In the genomic region with DNA sequence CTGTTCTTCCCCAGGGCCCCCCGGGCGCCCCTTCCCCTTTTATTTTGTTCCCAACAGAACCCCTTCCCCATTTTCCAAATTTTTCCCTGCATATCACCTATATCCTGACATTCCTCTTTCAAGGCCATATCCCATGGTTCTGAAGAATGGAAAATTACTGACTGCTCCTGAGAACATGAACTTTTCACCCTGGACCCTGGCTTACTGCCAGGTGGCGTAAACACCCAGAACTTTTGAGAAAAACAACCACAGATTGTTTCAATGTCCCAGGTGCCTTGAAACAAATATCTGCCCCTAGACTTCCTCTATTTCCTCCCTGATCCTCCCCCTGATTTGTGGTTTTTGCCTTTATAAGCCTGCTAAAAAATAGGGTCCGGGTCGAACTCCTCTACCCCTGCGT, we compare ENCODE assay signal across 25 mouse cellular contexts. TPM values are rescaled to one million over a fixed set of nuclear protein-coding genes. Genes with fewer than 3 reads are reported as not detected.
A peak's percentile ranks its signal among the peaks of the same experiment; 100 is the strongest.
DNase-seq lines count a peak whose midpoint lies in the region; ATAC-seq and TF ChIP-seq lines count a peak whose summit lies in the region.
"Had no signal": no experiment of that assay in that cellular context is flagged by ENCODE, and none has a peak within 500 bp of the region (broad histone marks: within the 10 kb centered on the region; RNA-seq: fewer than 3 reads in every experiment).

No protein-coding gene starts in this region.

- TF ChIP-seq CTCF in kidney, adult 2 months (conservative IDR thresholded peaks at IDR 0.05; ENCODE audit: insufficient read depth, insufficient read length, low read depth, low read length), result no peak
- no peak for TF ChIP-seq CTCF in lung, embryonic 14.5 days (IDR thresholded peaks at IDR 0.05; ENCODE audit: low read depth)

- H3K4me3 ChIP-seq in kidney, adult 2 months (ENCODE audit: insufficient read depth, low read depth, low read length), result no peak overlapping the region
- H3K4me3 ChIP-seq in kidney, embryonic 14.5 days (ENCODE audit: low read length), result no peak overlapping the region
- H3K4me3 ChIP-seq in lung, embryonic 14.5 days (ENCODE audit: low read depth, low read length), result no peak overlapping the region
- H3K4me3 ChIP-seq: embryonic facial prominence, embryonic 10.5 days; forebrain, embryonic 10.5 days; gastrocnemius, adult 2 months; heart, embryonic 10.5 days; hindbrain, embryonic 13.5 days had no signal

- no peaks in the 10 kb centered on the region for H3K27me3 ChIP-seq in kidney, adult 2 months (replicated peaks; ENCODE audit: control insufficient read depth, insufficient read depth, low read length)
- no peaks in the 10 kb centered on the region for H3K27me3 ChIP-seq in kidney, embryonic 14.5 days (ENCODE audit: control insufficient read depth, insufficient read depth, low read length)
- H3K27me3 ChIP-seq in lung, embryonic 14.5 days (ENCODE audit: insufficient read depth, low read length), result no peaks in the 10 kb centered on the region
- H3K27me3 ChIP-seq: hindbrain, embryonic 13.5 days had no signal

- no peaks in the 10 kb centered on the region for H3K36me3 ChIP-seq in kidney, adult 2 months (ENCODE audit: control insufficient read depth, insufficient read depth, low read length)
- H3K36me3 ChIP-seq in kidney, embryonic 14.5 days (ENCODE audit: control insufficient read depth, insufficient read depth, low read length), result no peaks in the 10 kb centered on the region
- H3K36me3 ChIP-seq in lung, embryonic 14.5 days (ENCODE audit: insufficient read depth), result no peaks in the 10 kb centered on the region
- H3K36me3 ChIP-seq: embryonic facial prominence, embryonic 10.5 days; forebrain, embryonic 10.5 days; G1E; heart, embryonic 10.5 days; hindbrain, embryonic 13.5 days had no signal

- H3K9ac ChIP-seq in kidney, embryonic 14.5 days (ENCODE audit: low read depth, low read length), result no peak overlapping the region
- no peak overlapping the region for H3K9ac ChIP-seq in lung, embryonic 14.5 days
- H3K9ac ChIP-seq: hindbrain, embryonic 13.5 days had no signal

- no peak for ATAC-seq in kidney, embryonic 14.5 days (ENCODE audit: low FRiP score, low TSS enrichment)
- no peak for ATAC-seq in lung, embryonic 14.5 days (ENCODE audit: insufficient read depth)
- ATAC-seq: CD4-positive, CD25-positive, alpha-beta regulatory T cell, adult 4 months; forebrain, embryonic 14.5 days; hindbrain, postnatal 0 days had no signal

- H3K9me3 ChIP-seq in kidney, embryonic 14.5 days (ENCODE audit: control insufficient read depth, low read length), result peaks cover 13% of the 10 kb centered on the region
- H3K9me3 ChIP-seq in lung, embryonic 14.5 days (ENCODE audit: low read depth, low read length), result peaks cover 15% of the 10 kb centered on the region; the same call in 1 of the 2 replicates
- H3K9me3 ChIP-seq: G1E had no signal

- peak overlapping the region; percentile 35; the same call in 1 of the 2 replicates for H3K27ac ChIP-seq in kidney, adult 2 months (ENCODE audit: insufficient read depth, low read depth, low read length)
- no peak overlapping the region for H3K27ac ChIP-seq in kidney, embryonic 14.5 days (ENCODE audit: low read depth, low read length)
- no peak overlapping the region for H3K27ac ChIP-seq in lung, embryonic 14.5 days (ENCODE audit: low read depth)
- H3K27ac ChIP-seq: embryonic facial prominence, embryonic 10.5 days; forebrain, embryonic 10.5 days; gastrocnemius, adult 2 months; heart, embryonic 10.5 days; hindbrain, embryonic 13.5 days; hindbrain, postnatal 0 days had no signal

- no peak for TF ChIP-seq POLR2A in kidney, adult 2 months (IDR thresholded peaks at IDR 0.05; ENCODE audit: low read depth, low read length)

- 73% methylated on average over 6 of the region's 6 CpGs for WGBS in kidney, adult 2 months
- 87% methylated on average over 6 of the region's 6 CpGs for WGBS in kidney, embryonic 14.5 days
- WGBS in lung, embryonic 14.5 days, result 79% methylated on average over 6 of the region's 6 CpGs

- no peak overlapping the region for H3K4me2 ChIP-seq in kidney, embryonic 14.5 days (replicated peaks; ENCODE audit: low read depth, low read length)
- H3K4me2 ChIP-seq in lung, embryonic 14.5 days, result no peak overlapping the region
- H3K4me2 ChIP-seq: hindbrain, embryonic 13.5 days had no signal

- peak; percentile 78 for DNase-seq in kidney, adult 2 months
- peak; percentile 29 for DNase-seq in lung, embryonic 14.5 days
- no peak for DNase-seq in lung, postnatal 14 days
- peak; percentile 6 for DNase-seq in kidney, postnatal 14 days
- no peak for DNase-seq in heart, postnatal 4 days
- DNase-seq: adrenal gland, postnatal 36 days; cerebellum, adult 2 months; cerebellum, postnatal 10 days; gastrocnemius, adult 2 months; gastrocnemius, postnatal 25 days; heart, adult 11 months; heart, postnatal 10 days had no signal

- peaks cover 4% of the 10 kb centered on the region; the same call in 1 of the 2 replicates for H3K4me1 ChIP-seq in kidney, adult 2 months (ENCODE audit: control insufficient read depth, insufficient read depth, low read length)
- no peaks in the 10 kb centered on the region for H3K4me1 ChIP-seq in kidney, embryonic 14.5 days (ENCODE audit: control insufficient read depth, insufficient read depth, low read length)
- no peaks in the 10 kb centered on the region for H3K4me1 ChIP-seq in lung, embryonic 14.5 days (ENCODE audit: insufficient read depth)
- H3K4me1 ChIP-seq: embryonic facial prominence, embryonic 10.5 days; forebrain, embryonic 10.5 days; heart, embryonic 10.5 days; hindbrain, embryonic 13.5 days had no signal

RNA-seq across cellular contexts. Expression of a gene that starts 22.9 kb away (rescaled TPM):
- not detected in 2 replicates for polyA plus RNA-seq in kidney, adult 2 months (2012; rRNA removed)
- not detected in 2 replicates for polyA plus RNA-seq in kidney, embryonic 14.5 days (2014; fragmentation: Nextera tagmentation; extraction: Ambion mirVana)
- polyA plus RNA-seq in lung, embryonic 14.5 days (2014; fragmentation: Nextera tagmentation; extraction: Ambion mirVana), result not detected in 2 replicates
- not detected for total RNA-seq in heart, postnatal 4 days (2021)
- total RNA-seq: adrenal gland, adult 18-20 months; adrenal gland, postnatal 36 days; G1E; gastrocnemius, adult 2 months; gastrocnemius, postnatal 25 days; heart, postnatal 10 days; hematopoietic stem cell, adult 5-6 weeks; hindbrain, postnatal 0 days had no signal
- polyA plus RNA-seq: CD4-positive, CD25-positive, alpha-beta regulatory T cell, adult 4 months; embryonic facial prominence, embryonic 10.5 days; embryonic facial prominence, embryonic 14.5 days; forebrain, embryonic 10.5 days; forebrain, embryonic 14.5 days; G1E; heart, embryonic 10.5 days; heart, embryonic 14.5 days; hindbrain, embryonic 13.5 days; hindbrain, postnatal 0 days had no signal

RNA-seq across cellular contexts. Expression of a gene that starts 32.2 kb away (rescaled TPM):
- polyA plus RNA-seq in kidney, adult 2 months (2012; rRNA removed), result 5.0 and 7.1 TPM in 2 replicates
- polyA plus RNA-seq in kidney, embryonic 14.5 days (2014; fragmentation: Nextera tagmentation; extraction: Ambion mirVana), result 64.0 and 70.4 TPM in 2 replicates
- 78.6 and 85.0 TPM in 2 replicates for polyA plus RNA-seq in lung, embryonic 14.5 days (2014; fragmentation: Nextera tagmentation; extraction: Ambion mirVana)
- 10 to 100 TPM; 29.8 to 31.3 TPM for total RNA-seq in heart, postnatal 4 days (2021)

RNA-seq across cellular contexts. Expression of a gene that starts 35.3 kb away (rescaled TPM):
- 2.5 and 3.0 TPM in 2 replicates for polyA plus RNA-seq in kidney, adult 2 months (2012; rRNA removed)
- polyA plus RNA-seq in kidney, embryonic 14.5 days (2014; fragmentation: Nextera tagmentation; extraction: Ambion mirVana), result 9.3 and 14.0 TPM in 2 replicates
- polyA plus RNA-seq in lung, embryonic 14.5 days (2014; fragmentation: Nextera tagmentation; extraction: Ambion mirVana), result 12.8 and 14.0 TPM in 2 replicates
- total RNA-seq in heart, postnatal 4 days (2021), result 1 to 10 TPM; 6.6 to 6.8 TPM

Comparison
In these comparisons a context has a peak if more than half of its experiments do, and no peak if none do; other contexts are left out.
1. DNase-seq: peak in kidney, adult 2 months (single experiment), lung, embryonic 14.5 days (single experiment) and kidney, postnatal 14 days (single experiment); none in lung, postnatal 14 days (single experiment) and heart, postnatal 4 days (single experiment).